Mouse (Mus musculus) limb, embryonic 15.5 days (tissue): ENCODE measurements around the gene Mrpl14. TPM values are rescaled to one million over a fixed set of nuclear protein-coding genes. Genes with fewer than 3 reads are reported as not detected.

Experiments used
- ATAC-seq: fragments of 200-750 bp; cut with Nextera tagmentation; 2 replicates; pipeline ENCODE4 v1.8.0; 2017; ENCODE audit warnings: low read depth, moderate TSS enrichment; ENCODE audit not compliant: insufficient number of reproducible peaks, low FRiP score, low TSS enrichment
- H3K27ac ChIP-seq: fragments of 300-500 bp; sonication (generic); 2 replicates; pipeline ENCODE4 v1.5.1; 2015; ENCODE audit warnings: moderate library complexity, mild to moderate bottlenecking, inconsistent platforms
- H3K27me3 ChIP-seq: fragments of 300-500 bp; sonication (generic); 2 replicates; pipeline ENCODE4 v1.6.1; 2015; ENCODE audit warnings: inconsistent platforms
- H3K36me3 ChIP-seq: fragments of 300-500 bp; sonication (generic); 2 replicates; pipeline ENCODE4 v1.6.1; 2015; ENCODE audit warnings: inconsistent platforms
- H3K4me1 ChIP-seq: fragments of 300-500 bp; sonication (generic); 2 replicates; pipeline ENCODE4 v1.6.1; 2015; ENCODE audit warnings: inconsistent platforms
- H3K4me2 ChIP-seq: fragments of 300-500 bp; sonication (generic); 2 replicates; pipeline ENCODE4 v1.6.1; 2015; ENCODE audit warnings: mild to moderate bottlenecking, inconsistent platforms
- H3K4me3 ChIP-seq: fragments of 300-500 bp; sonication (generic); 2 replicates; pipeline ENCODE4 v1.5.1; 2015; ENCODE audit warnings: mild to moderate bottlenecking, inconsistent platforms
- H3K9ac ChIP-seq: fragments of 300-500 bp; sonication (generic); 2 replicates; pipeline ENCODE4 v1.6.1; 2015; ENCODE audit warnings: inconsistent platforms
- H3K9me3 ChIP-seq: fragments of 300-500 bp; sonication (generic); 2 replicates; pipeline ENCODE4 v1.6.1; 2016; ENCODE audit warnings: inconsistent platforms
- WGBS: fragments of 180-500 bp; shearing (Covaris S2); methylation state at CpG from one replicate; pipeline ENCODE4 v1.1.7; 2015; 5-methylcytosine and 5-hydroxymethylcytosine counted together
- polyA plus RNA-seq: library from polyadenylated mRNA; unstranded; fragments of >200 nt; fragmentation: Nextera tagmentation; extraction: Ambion mirVana; gene quantifications from 2 replicates; pipeline ENCODE4 v1.2.1, GENCODE M21; 2015

The Mrpl14 gene
- polyA plus RNA-seq, 1 experiment from 2014 or later, result 143 TPM

- ATAC-seq, result no peak
- no peaks in the 10 kb centered on the region for H3K36me3 ChIP-seq
- H3K27ac ChIP-seq, result no peak overlapping the region
- no peak overlapping the region for H3K4me2 ChIP-seq
- no peak overlapping the region for H3K4me3 ChIP-seq
- no peak overlapping the region for H3K9ac ChIP-seq
- H3K27me3 ChIP-seq, result no peaks in the 10 kb centered on the region
- H3K9me3 ChIP-seq, result no peaks in the 10 kb centered on the region
- 63% methylated on average over 5 of the region's 5 CpGs for WGBS
- peaks cover 8% of the 10 kb centered on the region for H3K4me1 ChIP-seq
Measured at GRCm38 (mm10) chr17:45706796-45707195, 20.7 kb downstream of the Mrpl14 start.

DNA sequence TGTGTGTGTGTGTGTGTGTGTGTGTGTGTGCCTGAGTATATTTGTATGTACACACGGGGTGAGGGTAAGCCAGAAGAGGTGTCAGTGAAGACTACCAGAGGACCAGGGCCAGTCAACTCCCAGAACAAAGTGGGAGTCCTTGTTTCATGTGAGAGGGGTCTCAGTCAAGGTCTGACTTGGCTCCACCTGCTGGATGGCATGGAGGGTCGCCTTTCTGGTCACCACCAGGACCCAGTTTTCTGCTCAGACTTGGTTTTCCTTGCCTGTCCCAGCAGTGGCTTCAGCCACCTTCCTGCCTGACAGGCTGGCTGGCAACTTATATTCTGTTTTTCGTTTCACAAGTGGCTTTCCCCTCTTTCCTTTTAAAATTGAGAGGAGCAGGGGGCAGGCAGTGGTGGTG is 21.3 kb downstream of the Mrpl14 start:
- 22% methylated on average over 3 of the region's 3 CpGs for WGBS

DNA sequence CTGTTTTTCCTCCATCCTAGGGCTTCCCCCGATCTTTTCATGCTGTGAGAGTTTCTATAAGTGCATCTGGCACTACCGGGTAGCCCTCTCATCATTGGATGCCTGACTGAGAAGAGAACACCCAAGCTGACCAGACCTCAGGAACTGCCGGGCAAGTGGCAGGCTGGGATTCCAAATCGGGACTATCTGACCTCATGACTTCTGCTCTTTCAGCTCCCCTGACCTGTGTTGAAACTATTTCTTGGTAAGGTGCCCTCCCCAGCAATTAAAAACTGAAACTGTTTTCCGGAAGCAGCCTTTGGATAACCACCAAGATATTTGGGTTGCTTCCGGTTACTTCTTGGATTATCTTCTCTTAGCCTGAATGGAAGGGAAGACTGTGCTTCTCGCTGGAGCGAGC is 22.1 kb downstream of the Mrpl14 start:
- Histone ChIP-seq H3K4me2 (no peak overlapping the region), H3K9me3 (no peaks in the 10 kb centered on the region), H3K27me3 (no peaks in the 10 kb centered on the region), H3K36me3 (no peaks in the 10 kb centered on the region), H3K27ac (no peak overlapping the region), H3K4me1 (0 out of 2 replicates have a peak, but pooled peaks cover 2% of the 10 kb centered on the region), H3K4me3 (no peak overlapping the region), H3K9ac (no peak overlapping the region)
- 81% methylated on average over 8 of the region's 8 CpGs for WGBS
- no peak for ATAC-seq

More for the DNA sequence above, 21.3 kb downstream of the Mrpl14 start:
- no peak overlapping the region for H3K9ac ChIP-seq
- no peaks in the 10 kb centered on the region for H3K9me3 ChIP-seq
- H3K27ac ChIP-seq, result no peak overlapping the region
- ATAC-seq, result no peak
- H3K4me1 ChIP-seq, result peaks cover 6% of the 10 kb centered on the region
- H3K27me3 ChIP-seq, result no peaks in the 10 kb centered on the region
- no peak overlapping the region for H3K4me3 ChIP-seq
- H3K4me2 ChIP-seq, result no peak overlapping the region
- H3K36me3 ChIP-seq, result no peaks in the 10 kb centered on the region

- no peak overlapping the region for H3K4me3 ChIP-seq
- H3K4me2 ChIP-seq, result no peak overlapping the region
- no peak for ATAC-seq
- no peaks in the 10 kb centered on the region for H3K36me3 ChIP-seq
- H3K27me3 ChIP-seq, result no peaks in the 10 kb centered on the region
- 29% methylated on average over 3 of the region's 3 CpGs for WGBS
- H3K9me3 ChIP-seq, result no peaks in the 10 kb centered on the region
- H3K9ac ChIP-seq, result no peak overlapping the region
- H3K27ac ChIP-seq, result no peak overlapping the region
- H3K4me1 ChIP-seq, result no peaks in the 10 kb centered on the region
Measured at GRCm38 (mm10) chr17:45709829-45710228, 23.7 kb downstream of the Mrpl14 start.

DNA sequence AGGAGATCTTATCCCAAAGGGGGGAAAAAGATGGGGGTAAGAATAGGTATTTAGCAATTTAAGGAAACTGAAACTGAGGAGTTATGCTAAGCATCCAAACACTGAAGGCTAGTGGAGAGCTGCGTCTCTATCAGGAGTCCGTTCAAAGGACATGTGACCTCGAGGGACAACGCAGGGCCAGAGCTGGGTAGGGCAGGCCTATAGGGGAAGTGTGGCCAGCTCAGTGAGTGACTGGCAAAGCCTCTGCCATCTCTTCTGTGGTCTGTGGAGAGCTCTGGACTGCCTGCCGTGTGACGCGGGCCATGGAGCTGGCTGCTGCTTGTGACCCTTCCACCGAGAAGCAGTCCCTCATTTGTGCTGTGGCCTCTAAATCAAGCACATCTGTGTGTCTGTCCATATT is 24.3 kb downstream of the Mrpl14 start:
- Histone ChIP-seq H3K27ac (no peak overlapping the region), H3K9ac (no peak overlapping the region), H3K9me3 (no peaks in the 10 kb centered on the region), H3K36me3 (no peaks in the 10 kb centered on the region), H3K4me3 (no peak overlapping the region), H3K27me3 (no peaks in the 10 kb centered on the region), H3K4me1 (no peaks in the 10 kb centered on the region), H3K4me2 (no peak overlapping the region)
- no peak for ATAC-seq
- 74% methylated on average over 8 of the region's 8 CpGs for WGBS

DNA sequence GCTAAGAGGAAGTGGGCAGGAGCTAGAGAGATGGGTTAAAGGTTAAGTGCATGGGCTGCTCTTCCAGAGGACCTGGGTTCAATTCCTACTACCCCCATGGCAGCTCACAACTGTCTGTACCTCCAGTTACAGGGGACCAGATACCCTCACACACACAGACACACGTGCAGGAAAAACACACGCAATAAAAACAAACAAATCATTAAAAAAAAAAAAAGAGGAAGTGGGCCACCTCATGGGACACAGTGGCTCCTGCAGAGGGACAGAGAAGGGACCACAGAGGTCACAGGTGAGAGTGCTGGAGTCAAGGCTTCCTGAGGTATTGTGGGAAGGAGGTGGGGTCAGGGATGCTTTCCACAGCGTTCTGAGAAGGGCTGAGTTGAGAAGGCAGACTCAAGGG is 25.4 kb downstream of the Mrpl14 start:
- Histone ChIP-seq H3K4me1 (no peaks in the 10 kb centered on the region), H3K9me3 (no peaks in the 10 kb centered on the region), H3K36me3 (no peaks in the 10 kb centered on the region), H3K27ac (no peak overlapping the region), H3K27me3 (no peaks in the 10 kb centered on the region), H3K4me3 (no peak overlapping the region), H3K4me2 (no peak overlapping the region), H3K9ac (no peak overlapping the region)
- WGBS, result 48% methylated on average over 3 of the region's 3 CpGs
- ATAC-seq, result no peak

DNA sequence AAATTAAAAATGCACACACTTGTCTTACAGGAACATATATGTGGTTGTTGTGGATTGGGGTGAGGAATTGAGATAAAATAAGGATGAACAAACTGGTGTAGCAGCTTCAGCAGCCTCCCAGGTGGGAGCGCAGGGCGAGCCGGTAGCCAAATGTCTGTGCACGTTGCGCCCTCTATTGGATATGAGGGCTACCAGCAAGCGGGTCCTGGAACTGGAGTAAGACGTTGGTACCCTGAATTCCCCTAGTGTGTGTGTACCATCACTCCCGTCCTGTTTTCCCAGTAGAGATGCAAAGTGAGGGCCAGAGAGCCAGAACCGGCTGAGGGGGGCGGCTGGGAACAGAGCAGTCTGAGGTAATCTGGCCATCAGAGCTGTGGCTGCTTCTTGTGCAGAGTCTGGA is 32.2 kb downstream of the Mrpl14 start:
- H3K27ac ChIP-seq, result no peak overlapping the region
- peak; percentile 25; the same call in 1 of the 2 replicates for ATAC-seq
- no peak overlapping the region for H3K4me2 ChIP-seq
- H3K36me3 ChIP-seq, result no peaks in the 10 kb centered on the region
- no peaks in the 10 kb centered on the region for H3K27me3 ChIP-seq
- H3K4me1 ChIP-seq, result 0 out of 2 replicates have a peak, but pooled peaks cover 2% of the 10 kb centered on the region
- H3K4me3 ChIP-seq, result no peak overlapping the region
- 6% methylated on average over 10 of the region's 10 CpGs for WGBS
- H3K9me3 ChIP-seq, result no peaks in the 10 kb centered on the region
- no peak overlapping the region for H3K9ac ChIP-seq

DNA sequence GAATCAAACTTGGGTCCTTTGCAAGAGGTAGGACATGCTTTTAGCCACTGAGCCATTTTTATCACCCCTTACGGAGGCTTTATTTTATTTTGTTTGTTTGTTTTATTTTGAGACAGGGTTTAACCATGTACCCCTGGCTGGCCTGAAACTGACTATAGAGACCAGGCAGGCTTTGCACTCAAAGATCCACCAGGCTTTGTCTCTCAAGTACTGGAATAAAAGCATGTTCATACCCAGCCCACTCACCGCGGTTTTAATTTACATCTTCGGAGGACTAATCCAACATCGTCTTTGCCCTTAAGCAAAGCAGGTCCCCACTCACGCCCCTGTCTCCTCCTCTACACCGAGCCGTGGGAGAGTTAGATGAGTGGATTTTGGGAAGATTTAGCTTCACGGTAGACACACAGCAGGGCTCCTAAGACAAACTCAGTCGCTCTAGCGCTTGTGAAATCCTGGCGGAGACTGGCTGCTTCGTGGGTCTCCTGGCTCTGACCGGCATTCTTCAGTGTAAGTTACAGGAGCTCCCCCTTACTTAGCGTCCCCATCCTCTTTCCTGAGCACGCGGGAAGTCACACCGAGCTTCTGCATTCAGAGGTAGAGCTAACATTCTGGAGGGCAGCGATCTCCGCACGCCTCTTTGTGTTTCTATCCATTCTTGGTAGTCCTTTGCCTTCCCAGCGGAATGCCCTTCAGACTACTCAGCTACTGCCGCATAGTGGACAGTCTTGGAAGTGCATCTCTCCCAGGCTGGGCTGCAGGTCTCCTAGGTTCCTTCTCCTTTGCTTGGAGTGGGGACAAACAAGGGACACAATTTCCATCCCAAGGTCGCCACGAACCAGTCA is 37.8 kb downstream of the Mrpl14 start:
- H3K4me2 ChIP-seq, result peak overlapping the region; percentile 71
- peaks cover 13% of the 10 kb centered on the region; the same call in 1 of the 2 replicates for H3K4me1 ChIP-seq
- H3K9me3 ChIP-seq, result no peaks in the 10 kb centered on the region
- ATAC-seq, result no peak; the same call in 1 of the 2 replicates
- WGBS, result 3% methylated on average over 25 of the region's 25 CpGs
- H3K4me3 ChIP-seq, result peak overlapping the region; percentile 48
- peak overlapping the region; percentile 50 for H3K9ac ChIP-seq
- H3K36me3 ChIP-seq, result no peaks in the 10 kb centered on the region
- H3K27me3 ChIP-seq, result no peaks in the 10 kb centered on the region
- peak overlapping the region; percentile 81 for H3K27ac ChIP-seq

GRCm38 (mm10) chr17:45724574-45724921 is 38.4 kb downstream of the Mrpl14 start:
- Histone ChIP-seq H3K27me3 (no peaks in the 10 kb centered on the region), H3K4me1 (peaks cover 15% of the 10 kb centered on the region; the same call in 1 of the 2 replicates), H3K4me2 (no peak overlapping the region), H3K4me3 (no peak overlapping the region), H3K27ac (peak overlapping the region; percentile 81; the same call in 1 of the 2 replicates), H3K9ac (no peak overlapping the region), H3K9me3 (no peaks in the 10 kb centered on the region), H3K36me3 (no peaks in the 10 kb centered on the region)
- WGBS, result 88% methylated on average over 10 of the region's 10 CpGs
- no peak; the same call in 1 of the 2 replicates for ATAC-seq

DNA sequence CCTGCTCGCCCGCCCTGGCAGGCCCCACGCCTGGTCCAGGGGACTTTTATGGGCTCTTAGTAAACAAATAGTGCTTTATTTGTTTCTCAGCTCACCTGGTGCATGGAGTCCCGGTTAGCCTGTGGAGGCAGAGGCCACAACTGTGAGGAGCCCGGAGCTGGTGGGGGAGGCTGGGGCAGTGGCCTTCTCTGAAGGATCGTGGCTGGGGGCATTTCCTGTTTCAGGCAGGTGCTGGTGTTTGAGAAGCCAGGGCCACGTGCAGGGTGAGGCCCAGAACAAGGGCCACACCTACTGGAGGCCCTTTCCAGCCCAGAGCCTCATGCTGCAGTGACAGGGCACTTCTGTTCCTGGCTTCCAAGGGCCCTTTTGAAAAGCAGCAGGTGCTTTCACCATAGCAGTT is 40.1 kb downstream of the Mrpl14 start:
- ATAC-seq, result no peak
- Histone ChIP-seq H3K9me3 (no peaks in the 10 kb centered on the region), H3K4me2 (no peak overlapping the region), H3K9ac (no peak overlapping the region), H3K36me3 (no peaks in the 10 kb centered on the region), H3K4me1 (peaks cover 16% of the 10 kb centered on the region), H3K27me3 (no peaks in the 10 kb centered on the region), H3K27ac (no peak overlapping the region), H3K4me3 (no peak overlapping the region)
- WGBS, result 33% methylated on average over 7 of the region's 7 CpGs

- Histone ChIP-seq H3K9ac (no peak overlapping the region), H3K27ac (no peak overlapping the region), H3K27me3 (peaks cover 3% of the 10 kb centered on the region; the same call in 1 of the 2 replicates), H3K4me2 (no peak overlapping the region), H3K9me3 (no peaks in the 10 kb centered on the region), H3K4me3 (no peak overlapping the region), H3K4me1 (peaks cover 18% of the 10 kb centered on the region), H3K36me3 (no peaks in the 10 kb centered on the region)
- no peak for ATAC-seq
- WGBS, result 76% methylated on average over 2 of the region's 2 CpGs
Measured at GRCm38 (mm10) chr17:45727481-45727880, 41.4 kb downstream of the Mrpl14 start.

- Histone ChIP-seq H3K9me3 (no peaks in the 10 kb centered on the region), H3K36me3 (no peaks in the 10 kb centered on the region), H3K9ac (no peak overlapping the region), H3K4me2 (no peak overlapping the region), H3K27ac (no peak overlapping the region), H3K4me3 (no peak overlapping the region), H3K4me1 (peaks cover 22% of the 10 kb centered on the region), H3K27me3 (peaks cover 7% of the 10 kb centered on the region; the same call in 1 of the 2 replicates)
- WGBS, result 53% methylated on average over 8 of the region's 8 CpGs
- no peak for ATAC-seq
Measured at GRCm38 (mm10) chr17:45727983-45728723, 42.0 kb downstream of the Mrpl14 start.
